Mouse (Mus musculus) hindbrain, embryonic 15.5 days (tissue): ENCODE results near the gene Dclre1c. TPM values are rescaled to one million over a fixed set of nuclear protein-coding genes. Genes with fewer than 3 reads are reported as not detected.

Experiments
- ATAC-seq: fragments of 200-750 bp; cut with Nextera tagmentation; 2 replicates; pipeline ENCODE4 v1.8.0; 2017; ENCODE audit warnings: low read depth, moderate number of reproducible peaks, moderate TSS enrichment; ENCODE audit not compliant: low FRiP score
- H3K27ac ChIP-seq: fragments of 300-500 bp; sonication (generic); replicated peaks from 2 replicates; pipeline ENCODE4 v1.5.1; 2015; ENCODE audit warnings: mild to moderate bottlenecking, inconsistent platforms
- H3K27me3 ChIP-seq: fragments of 300-500 bp; sonication (generic); 2 replicates; pipeline ENCODE4 v1.6.1; 2015; ENCODE audit warnings: control low read depth, inconsistent platforms
- H3K36me3 ChIP-seq: fragments of 300-500 bp; sonication (generic); 2 replicates; pipeline ENCODE4 v1.6.1; 2015; ENCODE audit warnings: control low read depth, inconsistent platforms
- H3K4me1 ChIP-seq: fragments of 300-500 bp; sonication (generic); replicated peaks from 2 replicates; pipeline ENCODE4 v1.6.1; 2015; ENCODE audit warnings: control low read depth, inconsistent platforms
- H3K4me2 ChIP-seq: fragments of 300-500 bp; sonication (generic); 2 replicates; pipeline ENCODE4 v1.6.1; 2015; ENCODE audit warnings: moderate library complexity, mild to moderate bottlenecking, inconsistent platforms
- H3K4me3 ChIP-seq: fragments of 300-500 bp; sonication (generic); 2 replicates; pipeline ENCODE4 v1.5.1; 2015; ENCODE audit warnings: mild to moderate bottlenecking, inconsistent platforms
- H3K9ac ChIP-seq: fragments of 300-500 bp; sonication (generic); 2 replicates; pipeline ENCODE4 v1.6.1; 2015; ENCODE audit warnings: inconsistent platforms
- H3K9me3 ChIP-seq: fragments of 300-500 bp; sonication (generic); 2 replicates; pipeline ENCODE4 v1.6.1; 2016; ENCODE audit warnings: control low read depth, inconsistent platforms
- WGBS: fragments of 180-500 bp; shearing (Covaris S2); methylation state at CpG from one replicate; pipeline ENCODE4 v1.1.7; 2015; 5-methylcytosine and 5-hydroxymethylcytosine counted together
- polyA plus RNA-seq: library from polyadenylated mRNA; unstranded; fragments of >200 nt; fragmentation: Nextera tagmentation; extraction: Ambion mirVana; gene quantifications from 2 replicates; pipeline ENCODE4 v1.2.1, GENCODE M21; 2015

The Dclre1c gene
- polyA plus RNA-seq, 1 experiment from 2014 or later = 8.1 TPM

DNA sequence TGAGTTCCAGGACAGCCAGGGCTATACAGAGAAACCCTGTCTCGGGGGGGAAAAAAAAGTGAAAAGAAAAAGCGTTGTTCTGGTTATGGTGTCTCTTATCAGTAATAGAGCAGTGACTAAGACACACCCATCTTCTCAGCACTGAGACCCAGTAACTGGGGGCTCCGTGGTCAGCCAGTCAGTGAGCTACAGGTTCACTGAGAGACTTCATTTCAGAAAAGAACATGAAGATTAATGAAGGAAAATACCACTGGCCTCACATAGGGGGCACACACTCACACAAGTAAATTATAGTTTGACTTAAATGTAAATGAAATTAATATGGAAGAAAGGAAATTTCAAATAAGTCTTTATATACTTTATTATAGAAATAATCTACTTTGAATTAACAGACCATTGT is 56.3 kb downstream of the Dclre1c start:
- WGBS = 89% methylated on average over 3 of the region's 3 CpGs
- H3K27me3 ChIP-seq = no peaks in the 10 kb centered on the region
- no peak overlapping the region for H3K4me3 ChIP-seq
- H3K36me3 ChIP-seq = no peaks in the 10 kb centered on the region
- ATAC-seq = no peak
- no peak overlapping the region for H3K9ac ChIP-seq
- no peak overlapping the region for H3K27ac ChIP-seq
- peaks cover 5% of the 10 kb centered on the region; the same call in 1 of the 2 replicates for H3K4me1 ChIP-seq
- H3K9me3 ChIP-seq = no peaks in the 10 kb centered on the region
- no peak overlapping the region for H3K4me2 ChIP-seq

DNA sequence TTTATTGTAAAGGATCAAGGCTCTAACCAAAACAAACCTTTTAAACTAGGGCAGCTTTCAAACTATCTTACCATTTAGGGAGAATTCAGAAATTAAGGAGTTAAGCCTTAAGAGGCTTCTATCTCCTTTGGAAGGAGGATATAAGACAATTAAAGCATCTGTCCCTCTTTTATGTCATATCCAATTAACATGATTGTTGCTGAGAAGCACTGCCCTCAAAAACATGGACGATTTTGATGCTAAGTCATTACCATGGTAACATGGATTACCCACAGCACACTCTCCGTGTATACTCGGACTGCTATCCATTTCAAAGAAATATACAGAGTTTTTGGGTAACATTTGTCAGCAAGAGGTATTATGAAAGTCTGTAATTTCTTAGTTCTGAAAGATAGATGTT is 65.9 kb downstream of the Dclre1c start:
- H3K27me3 ChIP-seq = no peaks in the 10 kb centered on the region
- H3K9ac ChIP-seq = no peak overlapping the region
- WGBS = 79% methylated on average over 3 of the region's 3 CpGs
- no peak overlapping the region for H3K4me2 ChIP-seq
- H3K4me3 ChIP-seq = no peak overlapping the region
- peaks cover 43% of the 10 kb centered on the region for H3K36me3 ChIP-seq
- no peaks in the 10 kb centered on the region for H3K9me3 ChIP-seq
- H3K4me1 ChIP-seq = no peaks in the 10 kb centered on the region
- H3K27ac ChIP-seq = no peak overlapping the region
- no peak for ATAC-seq

DNA sequence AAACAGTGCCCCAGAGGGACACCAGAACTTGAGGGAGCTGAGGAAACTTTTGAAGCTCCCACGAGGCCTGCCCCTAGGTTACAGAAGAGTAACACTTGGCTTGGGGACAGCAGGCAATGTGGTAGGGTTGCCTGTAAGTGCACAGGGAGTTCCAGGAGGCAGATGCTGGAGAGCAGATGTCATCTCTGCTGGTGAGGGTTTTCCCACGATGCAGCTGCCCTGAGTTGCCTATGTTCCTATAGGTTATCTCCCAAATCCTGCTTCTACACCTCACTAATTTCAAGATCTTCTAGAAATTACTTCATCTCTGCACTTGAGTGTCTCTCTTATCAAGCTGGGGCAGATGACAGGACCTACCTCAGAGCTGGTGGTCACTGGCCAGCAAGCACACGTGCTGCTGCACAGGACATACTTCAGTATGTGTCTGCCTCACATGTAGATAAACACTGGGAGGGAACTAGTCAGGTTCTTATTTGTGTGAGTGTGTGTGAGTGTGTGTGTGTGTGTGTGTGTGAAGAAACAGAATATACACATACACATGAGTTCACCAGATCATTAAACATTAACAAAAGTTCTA is 70.0 kb downstream of the Dclre1c start:
- H3K36me3 ChIP-seq = peaks cover 70% of the 10 kb centered on the region
- no peak overlapping the region for H3K4me2 ChIP-seq
- no peak overlapping the region for H3K4me3 ChIP-seq
- no peak overlapping the region for H3K9ac ChIP-seq
- H3K27ac ChIP-seq = no peak overlapping the region
- 87% methylated on average over 3 of the region's 3 CpGs for WGBS
- H3K27me3 ChIP-seq = no peaks in the 10 kb centered on the region
- no peak for ATAC-seq
- no peaks in the 10 kb centered on the region for H3K4me1 ChIP-seq
- H3K9me3 ChIP-seq = no peaks in the 10 kb centered on the region

DNA sequence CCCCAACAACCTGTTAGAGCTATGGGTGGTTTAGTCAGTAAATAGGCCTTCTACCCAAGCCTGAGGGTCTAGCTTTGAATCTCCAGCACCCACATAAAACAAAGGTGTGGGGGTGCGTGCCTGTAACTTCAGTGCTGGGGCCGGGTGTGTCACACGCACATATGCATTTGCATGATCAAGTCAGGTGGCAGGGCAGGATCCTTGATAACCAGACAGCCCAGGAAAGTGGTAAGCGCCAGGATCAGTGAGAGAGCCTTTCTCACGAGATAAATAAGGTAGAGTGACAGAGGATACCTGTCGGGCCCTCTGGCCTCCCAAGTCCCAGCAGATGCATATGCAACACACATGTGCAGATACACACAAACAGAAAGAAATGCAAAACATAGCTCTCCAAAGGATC is 75.6 kb downstream of the Dclre1c start:
- Histone ChIP-seq H3K4me3 (no peak overlapping the region), H3K27ac (no peak overlapping the region), H3K4me1 (no peaks in the 10 kb centered on the region), H3K36me3 (peaks cover 57% of the 10 kb centered on the region), H3K27me3 (no peaks in the 10 kb centered on the region), H3K9ac (no peak overlapping the region), H3K9me3 (no peaks in the 10 kb centered on the region), H3K4me2 (no peak overlapping the region)
- no peak for ATAC-seq
- 91% methylated on average over 6 of the region's 6 CpGs for WGBS

DNA sequence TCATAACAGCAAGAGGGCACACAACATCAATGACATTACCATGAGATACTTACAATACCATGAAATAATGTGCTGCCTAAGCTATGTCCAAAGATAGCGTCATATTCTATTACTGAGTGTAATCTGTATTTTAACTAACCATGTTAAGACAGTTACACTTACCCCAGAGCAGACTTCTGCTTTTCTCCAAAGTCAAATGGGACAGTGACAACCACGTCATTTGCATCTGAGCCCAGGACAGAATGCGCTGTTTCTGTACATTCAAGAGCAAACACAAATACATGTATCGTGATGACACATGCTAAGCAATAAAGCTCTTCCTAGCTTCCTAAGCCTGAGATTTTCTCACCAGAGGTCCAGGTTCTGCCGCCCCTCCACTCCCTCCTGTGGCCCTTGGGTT is 77.0 kb downstream of the Dclre1c start:
- WGBS = 96% methylated on average over 5 of the region's 5 CpGs
- H3K36me3 ChIP-seq = peaks cover 58% of the 10 kb centered on the region

DNA sequence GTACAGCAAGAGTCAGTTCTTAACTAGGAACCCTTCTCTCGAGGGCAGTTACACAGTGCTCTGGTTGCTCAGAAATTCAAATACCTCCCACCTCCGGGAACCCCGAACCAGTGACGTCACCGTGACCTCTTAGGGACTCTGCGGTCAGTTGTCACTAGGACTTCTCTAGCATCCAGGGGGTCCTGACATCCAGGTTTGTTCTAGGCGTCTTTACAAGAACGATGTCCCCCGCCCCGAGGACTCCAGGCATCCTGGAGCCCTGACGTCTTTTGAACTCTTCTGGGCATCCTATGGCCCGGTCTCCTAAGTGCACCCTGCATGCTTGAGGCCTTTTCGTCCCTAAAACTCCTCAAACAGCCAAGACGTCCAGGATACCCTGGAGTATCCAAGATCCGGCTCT is 88.1 kb downstream of the Dclre1c start:
- H3K4me2 ChIP-seq = peak overlapping the region; percentile 97
- peak overlapping the region; percentile 81 for H3K27ac ChIP-seq
- peaks cover 24% of the 10 kb centered on the region for H3K36me3 ChIP-seq
- no peaks in the 10 kb centered on the region for H3K9me3 ChIP-seq
- WGBS = under 1% methylated on average over 15 of the region's 15 CpGs
- H3K27me3 ChIP-seq = no peaks in the 10 kb centered on the region
- H3K4me1 ChIP-seq = peaks cover 22% of the 10 kb centered on the region
- H3K4me3 ChIP-seq = peak overlapping the region; percentile 67
- peak overlapping the region; percentile 81 for H3K9ac ChIP-seq
- no peak for ATAC-seq

More for the DNA sequence above, 77.0 kb downstream of the Dclre1c start:
- H3K9ac ChIP-seq = no peak overlapping the region
- no peaks in the 10 kb centered on the region for H3K9me3 ChIP-seq
- ATAC-seq = no peak
- H3K27me3 ChIP-seq = no peaks in the 10 kb centered on the region
- H3K4me1 ChIP-seq = no peaks in the 10 kb centered on the region
- no peak overlapping the region for H3K27ac ChIP-seq
- no peak overlapping the region for H3K4me2 ChIP-seq
- H3K4me3 ChIP-seq = no peak overlapping the region

DNA sequence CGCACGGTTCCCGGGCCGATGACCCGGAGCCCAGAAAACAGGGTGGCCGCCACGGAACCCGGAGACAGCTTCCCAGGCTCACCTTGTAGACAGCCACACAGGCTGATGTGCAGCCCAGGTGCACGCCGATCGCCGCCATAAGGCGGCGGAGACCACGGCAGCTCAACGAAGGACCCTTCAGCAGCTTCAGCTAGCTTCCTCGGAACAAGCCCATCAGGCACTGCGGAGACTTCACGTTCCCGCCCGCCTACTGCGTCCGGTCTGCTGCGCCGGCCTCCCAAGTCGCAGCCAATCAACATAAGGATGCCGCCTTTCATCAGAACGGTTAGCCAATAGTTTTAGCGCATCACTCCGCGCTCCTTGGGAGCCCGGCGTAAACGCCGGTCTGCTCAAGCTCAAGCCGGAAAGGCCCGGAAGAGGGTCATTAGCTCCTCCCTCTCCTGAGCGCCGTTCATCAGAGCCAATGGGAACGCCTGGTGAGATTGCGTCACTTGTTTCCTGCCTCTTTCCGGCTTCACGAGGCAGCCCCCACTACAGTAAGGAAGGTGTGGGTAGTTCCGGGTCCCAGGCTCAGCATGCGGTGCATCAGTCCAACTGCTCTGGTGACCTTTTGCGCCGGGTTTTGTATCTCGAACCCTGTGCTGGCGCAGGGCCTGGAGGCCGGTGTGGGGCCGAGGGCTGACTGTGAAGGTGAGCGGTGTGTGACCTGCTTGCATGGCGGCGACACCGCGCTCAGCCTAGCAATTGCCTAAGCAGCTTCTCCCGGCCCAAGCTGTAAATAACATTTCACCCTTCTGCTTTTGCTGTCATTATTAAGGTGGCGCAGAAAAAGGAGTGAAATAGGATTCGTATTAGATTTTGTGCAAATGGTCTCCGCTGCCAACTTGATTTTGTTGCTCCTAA is 88.9 kb downstream of the Dclre1c start, which contains the start of the genes Gm45902, Hspa14 and Cdnf:
Gm45902 (minus strand) TSS at position 239 of the 903 bp plus-strand sequence.
Hspa14 (minus strand) TSS at position 263 of the 903 bp plus-strand sequence.
Cdnf (plus strand) TSS at position 479 of the 903 bp plus-strand sequence.
- H3K27me3 ChIP-seq = no peaks in the 10 kb centered on the region
- H3K36me3 ChIP-seq = peaks cover 22% of the 10 kb centered on the region
- ATAC-seq = peak; percentile 100

More for the DNA sequence above, 88.9 kb downstream of the Dclre1c start, which contains the start of the genes Gm45902, Hspa14 and Cdnf:
- WGBS = under 1% methylated on average over 60 of the region's 60 CpGs
- Histone ChIP-seq H3K9ac (peak within 1 kb of the TSS; percentile 81), H3K4me2 (peak within 1 kb of the TSS; percentile 97), H3K4me3 (peak within 1 kb of the TSS; percentile 67), H3K27ac (peak within 1 kb of the TSS; percentile 87), H3K4me1 (peaks cover 22% of the 10 kb centered on the region), H3K9me3 (no peaks in the 10 kb centered on the region)

Other genes with a start within 250 kb of the Dclre1c start
- 101 and 109 TPM in 2 replicates for gene Nmt2, start 139.9 kb upstream of the Dclre1c start, polyA plus RNA-seq
- 11.1 and 12.1 TPM in 2 replicates for gene Rpp38, start 91.5 kb upstream of the Dclre1c start, polyA plus RNA-seq
- gene Acbd7, start 88.0 kb upstream of the Dclre1c start, polyA plus RNA-seq = 3.6 and 4.2 TPM in 2 replicates
- not detected in 2 replicates for gene Olah, start 26.9 kb upstream of the Dclre1c start, polyA plus RNA-seq
- 5.5 and 6.0 TPM in 2 replicates for gene Meig1, start 1.5 kb upstream of the Dclre1c start, polyA plus RNA-seq
- 8.0 TPM in 2 replicates for gene Suv39h2, start 50.9 kb downstream of the Dclre1c start, polyA plus RNA-seq
- 7.8 and 7.9 TPM in 2 replicates for gene Gm45902, start 88.7 kb downstream of the Dclre1c start, polyA plus RNA-seq
- 63.9 and 65.4 TPM in 2 replicates for gene Hspa14, start 88.7 kb downstream of the Dclre1c start, polyA plus RNA-seq
- gene Cdnf, start 88.9 kb downstream of the Dclre1c start, polyA plus RNA-seq = 0.14 and 0.25 TPM in 2 replicates
- 27.5 and 30.9 TPM in 2 replicates for gene Fam107b, start 146.4 kb downstream of the Dclre1c start, polyA plus RNA-seq